Mouse (Mus musculus) adrenal gland, postnatal 10 days (tissue): ENCODE data around the gene Pou2f1. TPM values are rescaled to one million over a fixed set of nuclear protein-coding genes. Genes with fewer than 3 reads are reported as not detected.

Experiments used
- DNase-seq: peaks from one replicate; pipeline ENCODE4 v3.0.0; 2021; ENCODE audit warnings: mixed read lengths
- total RNA-seq, 2 experiments: library from RNA; stranded (reverse); gene quantifications; 2 replicates each; pipeline ENCODE4 v1.2.3; 2021

The Pou2f1 gene
- total RNA-seq, 2 experiments from 2014 or later = 11.3 to 17.5 TPM

- no peak for DNase-seq
Observed at GRCm38 (mm10) chr1:165961676-165962364, 40.7 kb downstream of the Pou2f1 start.

- DNase-seq = no peak
Observed at GRCm38 (mm10) chr1:165958159-165958558, 44.3 kb downstream of the Pou2f1 start.

GRCm38 (mm10) chr1:165948214-165948813 is 54.2 kb downstream of the Pou2f1 start:
- DNase-seq = no peak

- no peak for DNase-seq
Observed at GRCm38 (mm10) chr1:165943270-165943669, 59.2 kb downstream of the Pou2f1 start.

- no peak for DNase-seq
Observed at GRCm38 (mm10) chr1:165935466-165935818, 67.0 kb downstream of the Pou2f1 start.

GRCm38 (mm10) chr1:165934648-165935465 is 67.6 kb downstream of the Pou2f1 start:
- no peak for DNase-seq

- DNase-seq = no peak
Observed at GRCm38 (mm10) chr1:165933915-165934647, 68.4 kb downstream of the Pou2f1 start.

- no peak for DNase-seq
Observed at GRCm38 (mm10) chr1:165932842-165933241, 69.6 kb downstream of the Pou2f1 start.

- no peak for DNase-seq
Observed at GRCm38 (mm10) chr1:165930510-165930909, 72.0 kb downstream of the Pou2f1 start.

GRCm38 (mm10) chr1:165927507-165928279 is 74.8 kb downstream of the Pou2f1 start:
- DNase-seq = no peak

- DNase-seq = no peak
Observed at GRCm38 (mm10) chr1:165925207-165925606, 77.3 kb downstream of the Pou2f1 start.

- DNase-seq = no peak
Observed at GRCm38 (mm10) chr1:165922488-165922887, 80.0 kb downstream of the Pou2f1 start.

GRCm38 (mm10) chr1:165921026-165921425 is 81.5 kb downstream of the Pou2f1 start:
- no peak for DNase-seq

GRCm38 (mm10) chr1:165914416-165914801 is 88.1 kb downstream of the Pou2f1 start:
- DNase-seq = no peak

- DNase-seq = no peak
Observed at GRCm38 (mm10) chr1:165913720-165914415, 88.6 kb downstream of the Pou2f1 start.

- no peak for DNase-seq
Observed at GRCm38 (mm10) chr1:165909471-165909870, 93.0 kb downstream of the Pou2f1 start.

GRCm38 (mm10) chr1:165908806-165909205 is 93.7 kb downstream of the Pou2f1 start:
- no peak for DNase-seq

GRCm38 (mm10) chr1:165908153-165908552 is 94.3 kb downstream of the Pou2f1 start:
- DNase-seq = no peak

GRCm38 (mm10) chr1:165903596-165903995 is 98.9 kb downstream of the Pou2f1 start:
- no peak for DNase-seq

- DNase-seq = no peak
Observed at GRCm38 (mm10) chr1:165891686-165892085, 110.8 kb downstream of the Pou2f1 start.
